Mouse (Mus musculus) c-Kit-negative CD71-positive TER-119-positive erythroid progenitor cells, embryonic 14.5 days (primary cell): ENCODE measurements around the gene Hamp.
A peak's percentile ranks its signal among the peaks of the same experiment; 100 is the strongest.

Experiments
- DNase-seq: peaks from one replicate; pipeline ENCODE4 v3.0.0-alpha.2; 2013; ENCODE audit warnings: low read depth, low spot score

Hamp gene

DNA sequence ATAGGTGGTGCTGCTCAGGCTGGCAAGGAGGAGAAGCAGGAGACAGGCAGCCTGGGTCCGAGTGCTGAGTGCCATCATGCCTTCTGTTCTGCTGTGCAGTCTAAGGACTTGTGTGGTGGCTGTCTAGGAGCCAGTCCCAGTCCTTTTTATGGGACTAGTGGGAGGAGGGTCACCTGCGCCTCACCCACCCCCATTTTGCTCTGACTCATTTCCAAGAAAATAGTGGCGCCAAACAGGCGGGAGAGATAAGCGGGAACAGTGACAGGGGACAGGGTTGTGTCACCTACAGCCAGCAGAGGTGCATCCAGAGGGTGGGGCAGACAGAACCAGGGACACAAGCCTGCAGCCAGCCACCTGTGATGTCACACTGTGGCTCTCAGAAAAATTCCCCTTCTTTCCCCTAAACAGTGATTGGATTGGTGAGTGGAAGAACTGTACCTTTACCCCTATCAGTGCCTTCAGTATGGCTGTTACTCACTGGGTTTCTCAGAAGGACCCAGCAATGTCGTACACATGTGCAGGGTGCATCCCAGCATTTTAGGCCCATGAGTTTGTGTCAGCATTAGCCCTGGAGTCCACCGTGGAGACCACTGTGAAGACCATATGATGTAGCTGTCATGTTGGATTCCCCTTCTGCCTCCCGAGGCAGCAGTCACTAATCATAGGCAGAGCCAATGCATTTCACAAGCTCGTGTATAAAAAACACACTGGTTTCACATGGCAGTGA, at the start of gene Hamp:
Gene Hamp, minus strand, starts transcription at position 124 of the 727 bp plus-strand sequence.
- no peak for DNase-seq

DNA sequence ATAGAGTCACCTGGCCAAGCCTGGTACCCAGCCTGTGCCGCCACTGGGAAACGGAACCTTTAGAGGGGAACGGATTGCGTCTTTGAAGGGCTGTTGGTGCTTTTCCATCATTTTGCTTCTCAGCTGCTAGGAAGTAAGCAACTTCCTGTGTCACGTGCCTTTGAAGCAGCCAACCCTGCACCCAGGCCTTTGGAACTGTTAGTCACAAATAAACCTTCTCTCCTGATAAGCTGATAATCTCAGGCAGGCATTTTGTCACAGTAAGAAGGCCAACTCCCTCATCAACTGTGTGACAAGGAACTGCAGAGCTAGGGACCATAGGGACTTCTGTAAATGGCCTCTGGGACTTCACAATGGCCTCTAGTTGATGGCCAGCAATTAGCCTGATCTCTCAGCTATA, 48.3 kb upstream of the Hamp start:
- no peak for DNase-seq

DNA sequence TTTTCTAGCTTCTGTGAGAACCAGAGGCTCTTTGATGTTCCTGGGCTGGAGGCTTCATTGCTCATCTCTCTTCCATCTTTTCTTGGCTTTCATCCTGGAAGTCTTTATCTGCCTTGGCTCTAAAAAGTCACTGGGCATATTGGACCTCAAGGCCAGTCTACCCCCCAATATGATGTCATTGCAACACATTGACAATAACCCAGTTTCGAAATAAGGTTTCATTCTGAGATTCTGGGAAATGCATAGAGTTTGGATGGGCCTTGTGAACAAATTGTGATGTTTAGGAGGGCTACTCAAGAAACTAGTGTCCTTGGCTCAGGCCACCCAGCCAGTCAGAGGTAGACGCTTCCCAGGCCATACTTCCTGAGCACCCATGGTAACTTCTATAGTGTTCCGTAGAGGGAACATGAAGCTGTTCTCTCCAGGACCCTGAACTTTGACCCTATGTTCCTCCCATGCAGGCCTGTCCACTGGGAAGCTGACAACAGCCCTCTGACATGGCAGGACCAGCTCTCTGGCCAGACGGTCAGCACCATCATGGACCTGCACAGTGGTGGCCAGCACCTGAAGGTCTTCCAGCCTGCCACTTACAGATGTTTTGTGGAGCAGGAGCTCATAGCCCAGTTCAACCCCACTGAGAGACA, 44.8 kb upstream of the Hamp start:
- no peak for DNase-seq

DNA sequence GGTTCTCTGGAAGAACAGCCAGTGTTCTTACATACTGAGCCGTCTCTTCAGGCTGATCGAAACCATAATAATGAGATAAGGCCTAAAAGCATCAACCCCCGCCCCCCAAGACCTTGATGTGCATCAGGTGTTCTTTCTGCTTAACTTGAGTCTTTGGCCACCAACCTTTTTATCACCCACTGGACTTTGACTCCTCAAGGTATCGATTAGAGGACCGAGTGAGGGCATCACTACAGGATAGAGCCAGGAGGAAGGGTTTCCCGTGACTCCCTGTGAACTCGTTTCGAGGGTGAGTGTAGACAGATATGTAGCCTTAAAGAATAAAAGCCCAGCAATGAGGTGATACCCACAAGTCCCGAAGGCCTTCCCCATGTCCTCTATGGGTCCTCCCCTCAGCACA, 41.5 kb upstream of the Hamp start:
- DNase-seq: no peak

DNA sequence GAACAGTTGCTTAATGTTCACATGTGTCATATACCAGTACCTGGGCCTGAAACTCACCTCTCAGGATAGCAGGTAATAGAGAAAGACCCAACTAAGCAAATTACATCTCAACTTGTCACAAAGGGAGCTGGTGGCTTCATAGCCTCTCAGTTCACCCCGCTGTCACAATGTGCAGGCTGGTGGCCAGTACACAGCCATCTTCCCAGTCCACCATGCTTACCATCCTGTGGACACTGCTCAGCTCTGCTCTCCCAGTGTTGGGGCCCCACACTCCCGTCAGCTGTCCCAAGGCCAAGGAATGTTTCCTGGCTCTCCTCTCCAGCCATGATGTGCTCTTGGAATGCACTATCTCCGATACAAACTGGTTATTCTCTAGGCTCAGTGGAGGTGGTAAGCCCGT, 37.9 kb upstream of the Hamp start:
- no peak for DNase-seq

DNA sequence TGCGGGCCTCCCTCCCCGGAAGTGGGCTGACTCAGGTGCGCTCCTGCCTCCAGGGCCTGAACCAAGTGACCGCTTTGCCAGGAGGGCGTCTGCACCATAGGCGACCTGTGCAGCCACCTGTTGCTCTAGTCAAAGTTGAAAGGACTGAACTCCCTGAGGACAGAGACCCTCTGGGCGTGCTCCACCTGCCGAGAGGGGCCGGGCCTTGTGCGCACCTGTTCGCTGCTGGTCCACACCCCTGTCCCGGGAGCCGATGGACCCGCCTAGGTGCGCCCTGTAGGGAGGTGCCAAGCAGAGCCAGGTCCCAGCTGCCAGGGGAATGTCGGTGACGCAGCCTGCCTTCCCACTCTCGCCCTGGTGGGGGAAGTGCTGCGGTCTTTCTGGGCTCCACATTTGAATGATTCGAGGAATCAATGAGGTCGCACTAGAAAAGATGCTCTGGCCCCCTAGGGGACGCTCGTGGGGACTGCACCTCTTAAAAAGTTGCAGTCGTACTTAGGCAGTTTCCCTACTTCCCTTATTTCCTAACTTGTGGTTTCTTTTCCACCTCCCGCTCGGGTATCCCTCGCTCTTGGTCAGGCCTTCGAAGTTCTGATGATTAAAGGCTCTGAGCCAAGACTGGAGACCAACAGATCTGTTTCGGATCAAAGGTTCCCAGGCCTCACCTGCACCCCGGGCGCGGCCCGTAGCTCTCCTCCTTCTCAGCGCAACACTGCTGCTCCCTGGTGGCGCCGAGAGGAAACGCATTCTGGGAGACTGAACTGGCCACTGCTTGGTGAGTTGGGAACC, 29.9 kb upstream of the Hamp start, which contains the start of gene Fam187b:
Gene Fam187b, plus strand, starts transcription at position 290 of the 789 bp plus-strand sequence.
- DNase-seq: peak; percentile 62

DNA sequence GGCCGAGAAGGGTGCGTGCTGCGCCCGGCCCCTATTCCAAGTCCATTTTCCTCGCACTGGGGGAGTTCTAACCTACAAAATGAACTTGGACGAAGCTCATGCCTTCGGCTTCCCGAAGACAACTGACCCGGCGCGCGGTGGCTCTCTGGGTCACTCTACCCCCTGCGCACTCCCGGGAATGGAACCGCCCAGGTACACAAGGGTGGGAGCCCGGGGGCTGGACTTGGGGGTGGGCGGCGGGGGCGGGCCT, 29.3 kb upstream of the Hamp start, which contains the start of gene Lsr:
Gene Lsr, minus strand, starts transcription at position 214 of the 250 bp plus-strand sequence.
- no peak for DNase-seq

DNA sequence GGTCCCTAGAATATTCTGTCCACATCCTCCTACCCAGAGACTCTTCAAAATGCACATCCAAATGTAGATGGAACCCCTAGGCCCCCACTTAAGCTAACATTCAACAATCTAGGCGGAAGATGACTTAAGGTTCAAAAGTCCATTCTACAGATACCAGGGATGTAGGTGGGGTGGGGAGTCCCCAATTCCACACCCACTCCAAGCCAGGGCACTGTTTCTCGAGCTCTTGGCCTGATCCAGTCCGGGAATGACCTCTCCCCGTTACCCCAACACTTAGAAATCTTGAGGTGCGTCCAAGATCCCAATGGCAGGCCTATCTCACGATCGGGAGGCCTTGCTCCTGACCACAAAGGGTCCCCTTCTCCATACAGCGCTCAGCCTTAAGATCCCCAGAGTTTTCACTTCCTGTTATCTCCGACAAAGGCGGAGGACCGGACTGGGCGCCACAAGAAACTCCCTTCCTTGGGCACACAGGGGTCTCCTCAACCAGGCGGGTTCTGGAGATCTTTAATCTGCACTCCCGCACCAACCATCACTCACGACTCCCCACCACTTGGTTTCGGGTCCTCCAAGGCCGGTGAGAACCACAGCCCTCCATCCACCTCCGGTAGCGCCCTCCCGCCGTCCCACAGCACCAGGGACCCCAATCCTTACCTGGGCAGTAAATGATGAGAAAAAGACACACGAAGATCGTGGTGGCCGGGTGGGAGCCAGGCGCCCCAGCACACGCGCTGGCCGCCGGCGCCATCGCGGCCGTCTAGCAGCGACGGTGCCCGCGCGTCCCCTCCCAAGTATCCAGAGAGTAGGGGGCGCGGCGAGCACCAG, 28.8 kb upstream of the Hamp start:
- no peak for DNase-seq

DNA sequence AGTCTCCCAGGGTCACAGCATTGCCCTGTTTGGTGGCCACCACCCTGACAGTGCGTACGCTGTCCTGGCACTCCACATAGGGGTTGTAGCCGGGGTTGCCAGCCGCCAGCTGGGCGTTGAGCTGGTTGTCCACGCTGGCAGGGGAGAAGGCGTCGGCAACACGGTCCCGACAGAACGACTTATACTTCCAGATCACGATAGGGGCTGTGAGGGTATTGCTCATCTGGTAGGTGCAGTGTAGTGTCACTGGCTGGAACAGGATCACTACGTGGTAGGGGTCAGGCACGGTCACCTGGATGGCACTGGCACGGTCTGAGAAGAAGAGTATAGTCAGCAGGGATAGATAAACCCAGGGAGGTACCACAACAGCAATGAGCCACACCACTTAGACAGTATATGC, 28.1 kb upstream of the Hamp start:
- DNase-seq: no peak

DNA sequence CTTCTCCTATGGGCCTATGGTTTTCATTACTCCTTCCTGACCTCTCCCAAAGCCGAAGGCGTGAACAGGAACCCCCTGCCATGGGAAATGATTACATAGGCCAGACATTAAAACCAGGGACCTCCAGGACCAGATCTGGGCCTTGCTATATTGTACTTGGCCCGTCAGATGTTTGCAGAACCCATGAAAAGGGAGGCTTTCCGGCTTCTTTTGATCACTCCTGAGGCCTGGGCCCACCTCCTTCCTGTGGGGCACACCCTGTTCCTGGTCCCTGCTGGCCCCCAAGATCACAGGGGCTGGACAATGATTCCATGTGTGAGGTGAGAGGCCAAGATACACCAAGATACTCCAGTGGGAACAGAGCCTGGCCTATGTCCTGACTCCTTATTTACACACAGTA, 25.3 kb upstream of the Hamp start:
- DNase-seq: no peak

DNA sequence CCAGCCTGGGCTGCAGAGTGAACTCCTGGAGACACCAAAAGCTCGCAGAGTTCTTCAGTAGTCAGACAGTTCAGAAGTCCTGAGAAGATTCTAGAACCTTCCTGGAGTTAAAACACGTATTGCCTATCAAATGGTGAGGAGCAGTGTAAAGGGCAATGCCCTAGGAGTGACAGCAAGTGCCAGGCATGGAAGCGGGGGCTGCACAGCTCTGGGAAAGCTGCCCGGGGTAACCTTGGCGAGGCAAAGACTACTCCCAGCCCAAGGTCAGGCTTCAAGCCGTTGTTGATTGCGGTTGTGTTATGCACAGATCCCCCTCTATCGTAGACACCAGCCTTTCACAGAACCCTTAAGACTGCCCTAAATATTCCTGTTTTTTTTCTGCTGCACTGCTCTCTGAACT, 24.8 kb upstream of the Hamp start:
- DNase-seq: no peak

DNA sequence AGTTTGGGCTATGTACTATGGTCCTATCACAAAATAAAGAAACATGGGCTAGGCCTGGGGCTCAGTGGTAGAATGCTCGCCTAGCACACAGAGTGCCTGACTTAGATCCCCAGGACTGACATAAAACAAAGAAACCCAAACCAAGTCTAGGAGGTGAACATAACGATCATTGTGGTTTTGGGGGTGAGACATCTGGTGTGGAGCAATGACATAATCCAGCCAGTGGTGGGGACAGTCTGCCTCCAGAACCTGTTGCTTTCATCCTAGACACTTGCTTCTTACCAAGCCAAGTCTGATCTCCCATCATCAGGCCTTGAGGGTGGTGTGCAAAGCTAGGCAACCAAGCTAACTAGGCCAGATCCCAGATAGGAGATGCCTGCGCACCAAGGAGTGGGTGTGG, 22.8 kb upstream of the Hamp start:
- DNase-seq: no peak

DNA sequence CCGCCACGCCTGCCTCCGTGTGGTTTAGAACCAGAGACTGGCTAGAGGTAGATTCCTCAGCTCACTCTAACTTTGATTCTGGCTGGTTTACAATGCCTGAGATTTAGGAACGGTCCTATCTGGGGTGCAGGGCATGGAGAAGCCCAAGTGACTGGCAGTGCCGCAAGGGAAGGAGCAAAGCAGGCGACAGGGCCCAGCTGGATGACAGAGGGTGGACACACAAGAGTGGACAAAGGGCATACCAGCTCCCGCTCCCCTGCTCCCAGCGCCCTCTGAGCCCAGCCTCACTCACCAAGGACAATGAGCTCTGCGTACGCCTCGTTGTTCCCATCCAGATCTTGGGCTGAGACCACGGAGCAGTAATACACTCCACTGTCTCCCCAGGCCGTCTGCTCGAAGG, 21.8 kb upstream of the Hamp start:
- no peak for DNase-seq

DNA sequence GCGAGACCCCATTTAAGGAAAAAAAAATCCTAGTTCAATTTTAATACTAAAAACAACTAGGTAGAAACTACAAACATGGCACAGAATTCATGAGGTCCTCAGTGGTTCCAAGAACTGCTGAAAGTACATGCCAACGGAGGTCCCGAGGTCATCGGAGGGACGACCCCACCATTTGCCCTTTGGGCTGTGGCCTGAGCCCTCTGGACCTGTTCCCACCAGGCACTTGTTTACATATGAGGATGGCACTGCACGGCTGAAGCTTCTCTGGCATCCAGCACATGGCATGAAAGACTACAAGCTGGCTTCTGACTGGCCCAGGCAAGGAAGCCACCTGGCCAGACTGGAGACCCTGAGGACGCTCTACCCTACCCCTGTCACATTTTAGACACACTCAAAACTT, 20.5 kb upstream of the Hamp start:
- DNase-seq: no peak

DNA sequence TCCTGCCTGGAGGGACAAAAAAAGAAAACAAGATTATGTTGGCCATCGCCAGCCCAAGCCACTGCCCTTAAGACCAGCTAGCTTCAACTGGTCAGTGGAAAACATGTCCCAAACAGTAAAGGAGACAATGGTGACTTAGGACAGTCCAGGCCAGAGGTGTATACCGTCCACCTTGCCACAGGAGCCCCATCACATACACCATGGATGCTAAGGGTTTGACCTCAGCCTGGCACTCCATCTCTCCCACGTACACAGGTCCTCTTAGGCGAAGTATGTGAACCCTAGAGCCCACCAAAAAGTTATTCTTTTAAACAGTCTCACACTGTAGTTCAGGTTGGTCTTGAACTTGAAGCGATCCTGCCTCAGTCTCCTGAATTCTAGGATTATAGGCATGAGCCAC, 19.0 kb upstream of the Hamp start:
- DNase-seq: no peak

DNA sequence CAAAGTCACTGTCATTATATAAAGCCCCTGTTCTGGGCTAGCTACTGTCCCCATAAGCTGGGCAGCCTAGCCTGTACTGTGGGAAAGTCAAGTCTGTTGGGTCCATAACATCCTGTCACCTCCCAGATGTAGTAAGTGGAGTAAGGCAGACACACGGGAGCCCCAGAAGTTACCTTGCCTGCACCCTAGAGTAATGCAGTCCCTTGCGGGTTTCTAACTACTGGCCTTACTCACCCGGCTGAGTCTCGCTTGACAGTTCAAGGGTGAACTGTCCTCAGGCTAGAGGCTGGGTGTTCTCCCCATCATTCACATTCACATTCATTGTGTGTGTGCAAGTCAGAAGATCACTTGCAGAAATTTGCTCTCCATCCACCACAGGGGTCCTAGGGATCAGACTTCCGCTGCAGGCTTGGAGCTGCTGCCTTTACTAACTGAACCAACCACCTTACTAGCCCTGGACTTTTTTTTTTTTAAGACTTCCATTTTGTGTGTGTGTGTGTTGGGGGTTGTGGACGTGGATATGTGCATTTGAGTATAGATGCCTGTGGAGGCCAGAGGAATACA, 16.0 kb upstream of the Hamp start:
- no peak for DNase-seq

DNA sequence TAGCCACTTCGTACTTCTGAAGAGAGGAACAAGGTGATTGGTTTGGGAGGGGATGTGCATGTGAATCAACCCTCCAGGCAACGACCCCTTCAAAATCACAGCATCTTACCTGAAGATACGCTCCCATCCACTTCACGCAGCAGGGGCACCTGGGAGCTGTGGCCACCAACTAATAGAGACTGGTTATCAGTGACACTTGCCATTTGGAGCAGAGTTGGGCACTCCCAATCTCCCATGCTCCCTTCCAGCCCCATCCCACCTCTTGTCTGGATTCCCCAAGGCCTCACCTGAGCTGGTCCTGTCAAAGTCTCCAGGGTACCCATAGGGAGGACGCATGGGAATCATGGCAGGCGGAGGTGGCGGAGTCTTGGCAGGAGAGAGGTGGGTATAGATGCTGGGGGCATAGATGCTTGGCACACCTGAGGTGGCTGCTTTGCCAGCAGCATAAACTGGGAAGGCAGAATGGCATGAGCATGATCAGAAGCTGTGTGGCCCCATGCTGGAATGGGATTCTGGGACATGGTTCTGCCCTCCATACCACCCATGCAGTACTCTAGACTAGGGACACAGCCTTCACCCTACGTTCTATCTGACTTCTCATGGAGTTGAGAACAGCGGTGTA, 15.1 kb upstream of the Hamp start:
- no peak for DNase-seq

DNA sequence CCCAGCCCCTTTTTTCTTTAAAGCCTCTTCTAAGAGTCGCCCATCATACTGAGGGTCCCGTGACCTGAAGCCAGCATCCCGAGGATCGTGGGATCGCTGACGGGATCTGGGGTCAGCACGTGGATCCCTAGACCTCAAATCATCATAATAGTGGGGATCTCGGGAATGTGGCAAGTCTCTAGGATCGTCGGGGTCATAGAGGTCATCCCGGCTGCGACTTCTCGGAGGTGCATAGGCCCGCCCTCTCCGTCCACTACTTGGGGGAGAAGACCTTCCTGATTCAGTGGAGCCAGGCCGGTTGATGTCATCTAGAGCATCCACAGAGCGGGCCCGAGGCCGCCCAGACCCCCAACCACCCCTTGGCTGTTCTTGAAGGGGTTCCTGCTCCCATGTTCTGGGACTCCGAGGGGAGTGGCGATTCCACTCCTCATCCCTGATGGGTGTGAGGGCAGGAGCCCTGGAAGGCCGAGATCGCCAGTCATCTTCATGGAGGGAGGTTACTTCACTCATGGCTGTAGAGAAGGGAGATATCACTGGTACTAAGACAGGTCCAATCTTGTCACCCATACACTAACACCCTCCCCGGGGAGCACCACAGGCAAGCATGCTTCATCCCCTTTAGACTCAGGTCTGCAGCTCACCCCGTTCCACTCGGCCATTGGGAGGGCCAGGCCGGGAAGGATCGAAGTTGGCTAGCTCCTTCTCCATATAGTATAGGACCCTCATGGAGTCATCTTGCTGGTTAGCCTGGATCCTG, 14.5 kb upstream of the Hamp start:
- no peak for DNase-seq

DNA sequence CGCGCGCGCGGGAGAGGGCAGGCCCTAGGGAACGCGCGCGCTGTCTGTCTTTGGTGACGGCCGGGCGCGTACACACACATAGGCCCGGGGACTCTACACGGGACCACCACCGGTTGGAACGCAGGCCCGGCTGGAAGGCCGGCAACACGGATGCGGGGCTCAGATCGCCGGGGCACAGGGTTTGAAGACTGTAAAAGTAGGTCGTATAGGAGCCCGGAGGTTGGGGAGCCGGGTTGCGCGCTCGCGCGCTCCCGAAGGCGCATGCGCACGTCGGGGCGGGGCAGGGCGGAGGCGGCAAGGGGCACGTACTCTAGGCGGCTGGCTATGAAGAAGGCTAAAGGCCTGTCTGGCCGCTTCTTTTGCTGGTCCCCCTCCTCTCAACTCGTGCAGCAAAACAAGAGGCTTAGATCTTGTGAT, 13.5 kb upstream of the Hamp start:
- DNase-seq: peak; percentile 85

DNA sequence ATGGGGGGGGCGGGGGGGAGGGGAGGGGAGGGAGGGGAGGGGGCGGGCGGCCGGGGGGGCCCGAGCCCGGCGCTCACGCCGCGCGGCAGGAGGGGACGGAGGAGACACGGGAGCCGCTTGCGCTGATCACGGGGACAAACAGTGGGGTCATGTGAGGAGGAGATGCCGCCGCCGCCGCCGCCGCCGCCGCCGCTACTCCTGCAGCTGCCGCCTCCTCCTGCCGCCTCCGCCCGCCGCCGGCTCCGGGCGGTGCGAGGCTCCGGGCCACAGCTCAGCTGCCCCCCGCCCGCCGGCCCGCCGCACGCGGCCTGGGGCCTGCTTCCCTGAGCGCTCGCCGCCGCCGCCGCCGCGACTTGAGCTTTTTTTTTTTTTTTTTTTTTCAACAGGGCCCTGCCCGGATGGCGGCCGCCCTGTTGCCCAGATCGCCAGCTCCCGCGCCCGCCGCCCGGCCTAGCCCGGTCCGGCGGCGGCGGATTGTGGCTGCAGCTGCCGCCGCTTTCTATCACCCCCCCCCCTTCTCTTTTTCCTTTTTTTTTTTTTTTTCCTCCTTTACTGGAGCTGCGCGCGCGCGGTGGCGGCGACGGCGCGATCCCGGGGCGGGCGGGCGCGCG, 13.0 kb upstream of the Hamp start, which contains the start of gene Usf2:
Gene Usf2, minus strand, starts transcription at position 48 of the 611 bp plus-strand sequence.
- peak; percentile 34 for DNase-seq
